Mouse (Mus musculus) lung, postnatal 0 days (tissue): ENCODE results near the gene Prep.

ENCODE experiments used
- CTCF ChIP-seq: IDR thresholded peaks from 2 replicates; pipeline ENCODE4 v1.5.1; 2016; ENCODE audit warnings: antibody characterized with exemption, mild to moderate bottlenecking
- EP300 ChIP-seq: IDR thresholded peaks from 2 replicates; pipeline ENCODE4 v1.6.1; 2016; ENCODE audit warnings: antibody characterized with exemption, mild to moderate bottlenecking, control low read depth

DNA sequence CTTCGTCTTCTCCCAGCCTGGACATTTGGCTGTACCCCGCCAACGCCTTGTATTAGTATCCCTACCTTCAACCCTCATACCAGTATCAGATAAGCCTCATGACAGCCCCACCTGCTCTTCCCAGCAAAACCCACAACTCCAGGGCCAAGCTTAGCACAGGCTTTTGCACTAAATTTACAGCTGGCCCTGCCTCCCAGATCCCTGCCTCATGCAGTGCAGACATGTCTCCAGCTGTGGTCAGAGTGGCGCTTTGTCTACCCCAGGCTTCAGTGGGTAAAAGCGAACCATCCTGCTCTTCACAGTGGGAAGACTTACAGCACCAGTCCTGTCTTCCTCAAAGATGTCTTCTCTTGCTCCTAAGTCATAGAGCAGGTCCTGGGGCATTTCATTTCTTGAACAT, 49.8 kb downstream of the Prep start:
- TF ChIP-seq EP300 (no peak), CTCF (no peak)
